ENCODE assay signal across 26 mouse cellular contexts in genomic region chr7:123507946-123508345, GRCm38 (mm10). TPM values are rescaled to one million over a fixed set of nuclear protein-coding genes. Genes with fewer than 3 reads are reported as not detected.
A peak's percentile ranks its signal among the peaks of the same experiment; 100 is the strongest.
DNase-seq lines count a peak whose midpoint lies in the region; ATAC-seq lines count a peak whose summit lies in the region.
"Had no signal": no experiment of that assay in that cellular context is flagged by ENCODE, and none has a peak within 500 bp of the region (broad histone marks: within the 10 kb centered on the region; RNA-seq: fewer than 3 reads in every experiment).

No protein-coding gene starts in this region.

- ATAC-seq in activated CD4-positive, CD25-positive, alpha-beta regulatory T cell, adult 4 months, result no peak
- ATAC-seq: CD4-positive, CD25-positive, alpha-beta regulatory T cell, adult 4 months; forebrain, embryonic 13.5 days; forebrain, postnatal 0 days; hindbrain, embryonic 16.5 days; intestine, embryonic 15.5 days had no signal

- intact Hi-C loops in heart, postnatal 10 days (cut with DNase I), result no loop called here

- DNase-seq in heart, adult 11 months, result peak; percentile 58
- no peak for DNase-seq in heart, postnatal 10 days
- DNase-seq in retina, adult 2 months (ENCODE audit: low read depth, low spot score), result peak; percentile 25
- no peak for DNase-seq in retina, embryonic 14.5 days (ENCODE audit: low spot score)
- DNase-seq in ZHBTc4 (ENCODE audit: low read depth, low spot score), result peak; percentile 13
- no peak for DNase-seq in layer of hippocampus, adult 11-12 months (ENCODE audit: low spot score)
- DNase-seq: adrenal gland, adult 8-10 months; adrenal gland, postnatal 25 days; cerebellum, adult 18-20 months; cerebellum, adult 9-10 months; cerebellum, postnatal 14 days; forebrain, postnatal 0 days; gastrocnemius, adult 2 months; gastrocnemius, postnatal 14 days; heart, adult 18-20 months; kidney, adult 11 months had no signal

RNA-seq across cellular contexts. Expression of gene Zkscan2, which starts 7.7 kb away (rescaled TPM):
- total RNA-seq in heart, postnatal 10 days (2021), result under 1 TPM; 0.36 to 0.50 TPM
- polyA plus RNA-seq in activated CD4-positive, CD25-positive, alpha-beta regulatory T cell, adult 4 months (2017; shearing (Covaris generic)), result under 1 TPM in 1 of 2 experiments, not detected in 1; 0.05 TPM
- total RNA-seq: hematopoietic stem cell, adult 5-6 weeks had no signal
- polyA plus RNA-seq: C2C12; erythroblast, embryonic 14.5 days had no signal

RNA-seq across cellular contexts. Expression of gene Aqp8, which starts 45.9 kb away (rescaled TPM):
- total RNA-seq in heart, postnatal 10 days (2021), result 1 to 10 TPM; 3.9 to 5.9 TPM
- not detected for polyA plus RNA-seq in activated CD4-positive, CD25-positive, alpha-beta regulatory T cell, adult 4 months (2017; shearing (Covaris generic))
- total RNA-seq: adrenal gland, adult 8-10 months; adrenal gland, postnatal 25 days; forebrain, postnatal 0 days; gastrocnemius, adult 2 months; gastrocnemius, postnatal 14 days; hematopoietic stem cell, adult 5-6 weeks had no signal
- polyA plus RNA-seq: CD4-positive, CD25-positive, alpha-beta regulatory T cell, adult 4 months; erythroblast, embryonic 14.5 days; forebrain, embryonic 13.5 days; forebrain, postnatal 0 days; frontal cortex, adult 2 months; hindbrain, embryonic 13.5 days; hindbrain, embryonic 16.5 days had no signal

Comparison
In these comparisons a context has a peak if more than half of its experiments do, and no peak if none do; other contexts are left out.
1. DNase-seq: peak in heart, adult 11 months (single experiment), retina, adult 2 months (single experiment) and ZHBTc4 (single experiment); none in heart, postnatal 10 days (0 of 2), retina, embryonic 14.5 days (single experiment) and layer of hippocampus, adult 11-12 months (single experiment).